Mouse (Mus musculus) midbrain, embryonic 12.5 days (tissue): ENCODE results near the gene Fgfr2. TPM values are rescaled to one million over a fixed set of nuclear protein-coding genes. Genes with fewer than 3 reads are reported as not detected.

Source experiments
- ATAC-seq: fragments of 200-750 bp; cut with Nextera tagmentation; 2 replicates; pipeline ENCODE4 v1.8.0; 2017; ENCODE audit warnings: low read depth, moderate TSS enrichment, moderate library complexity; ENCODE audit not compliant: low FRiP score
- H3K27ac ChIP-seq: fragments of 300-500 bp; sonication (generic); replicated peaks from 2 replicates; pipeline ENCODE4 v1.5.1; 2016; ENCODE audit warnings: mild to moderate bottlenecking
- H3K27me3 ChIP-seq: fragments of 300-500 bp; sonication (generic); 2 replicates; pipeline ENCODE4 v1.6.1; 2016; ENCODE audit warnings: mild to moderate bottlenecking
- H3K36me3 ChIP-seq: fragments of 300-500 bp; sonication (generic); 2 replicates; pipeline ENCODE4 v1.6.1; 2016
- H3K4me1 ChIP-seq: fragments of 300-500 bp; sonication (generic); 2 replicates; pipeline ENCODE4 v1.6.1; 2016
- H3K4me2 ChIP-seq: fragments of 300-500 bp; sonication (generic); replicated peaks from 2 replicates; pipeline ENCODE4 v1.6.1; 2016; ENCODE audit warnings: mild to moderate bottlenecking, moderate library complexity
- H3K4me3 ChIP-seq: fragments of 300-500 bp; sonication (generic); 2 replicates; pipeline ENCODE4 v1.5.1; 2016; ENCODE audit warnings: mild to moderate bottlenecking
- H3K9ac ChIP-seq: fragments of 300-500 bp; sonication (generic); replicated peaks from 2 replicates; pipeline ENCODE4 v1.6.1; 2016; ENCODE audit warnings: mild to moderate bottlenecking, moderate library complexity
- H3K9me3 ChIP-seq: fragments of 300-500 bp; sonication (generic); 2 replicates; pipeline ENCODE4 v1.6.1; 2016; ENCODE audit warnings: mild to moderate bottlenecking
- WGBS: fragments of 180-500 bp; shearing (Covaris S2); methylation state at CpG from one replicate; pipeline ENCODE4 v1.1.7; 2016; 5-methylcytosine and 5-hydroxymethylcytosine counted together
- polyA plus RNA-seq: library from polyadenylated mRNA; unstranded; fragments of >200 nt; fragmentation: Nextera tagmentation; extraction: Ambion mirVana; gene quantifications from 2 replicates; pipeline ENCODE4 v1.2.1, GENCODE M21; 2016

The Fgfr2 gene
- polyA plus RNA-seq, 1 experiment from 2014 or later = 96.5 TPM

DNA sequence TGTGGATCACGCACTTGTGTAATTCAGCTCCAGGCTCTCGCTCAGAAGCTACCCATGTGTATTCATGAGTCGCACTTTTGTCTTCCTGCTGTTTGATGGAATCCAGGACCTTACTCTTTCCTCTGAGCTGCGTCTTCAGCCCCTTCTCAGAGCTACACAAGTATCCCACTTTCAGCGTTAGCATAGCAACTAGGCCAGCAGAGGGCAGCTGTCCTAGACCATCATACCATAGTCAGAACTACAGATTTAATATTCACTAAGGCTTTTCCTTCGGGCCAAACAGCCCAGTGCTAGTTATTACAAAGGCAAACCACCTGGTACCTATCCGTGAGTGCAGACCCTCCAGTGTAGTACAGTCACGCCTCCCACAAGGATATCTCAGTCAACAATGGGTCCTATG is 1826.0 kb downstream of the Fgfr2 start:
- Histone ChIP-seq H3K4me1 (no peaks in the 10 kb centered on the region), H3K36me3 (no peaks in the 10 kb centered on the region), H3K4me2 (no peak overlapping the region), H3K27ac (no peak overlapping the region), H3K9me3 (no peaks in the 10 kb centered on the region), H3K27me3 (0 out of 2 replicates have a peak, but pooled peaks cover 2% of the 10 kb centered on the region), H3K4me3 (no peak overlapping the region), H3K9ac (no peak overlapping the region)
- ATAC-seq = no peak
- 80% methylated on average over 8 of the region's 8 CpGs for WGBS

GRCm38 (mm10) chr7:131265851-131266250 is 1857.3 kb downstream of the Fgfr2 start:
- WGBS = 76% methylated on average over 4 of the region's 4 CpGs
- no peak overlapping the region for H3K4me3 ChIP-seq
- no peaks in the 10 kb centered on the region for H3K36me3 ChIP-seq
- H3K27me3 ChIP-seq = no peaks in the 10 kb centered on the region
- ATAC-seq = no peak
- H3K9me3 ChIP-seq = no peaks in the 10 kb centered on the region
- H3K27ac ChIP-seq = no peak overlapping the region
- H3K9ac ChIP-seq = no peak overlapping the region
- no peak overlapping the region for H3K4me2 ChIP-seq
- no peaks in the 10 kb centered on the region for H3K4me1 ChIP-seq

GRCm38 (mm10) chr7:131264251-131264650 is 1858.9 kb downstream of the Fgfr2 start:
- H3K9me3 ChIP-seq = no peaks in the 10 kb centered on the region
- H3K36me3 ChIP-seq = no peaks in the 10 kb centered on the region
- no peaks in the 10 kb centered on the region for H3K27me3 ChIP-seq
- H3K4me2 ChIP-seq = no peak overlapping the region
- no peak for ATAC-seq
- no peaks in the 10 kb centered on the region for H3K4me1 ChIP-seq
- H3K9ac ChIP-seq = no peak overlapping the region
- 90% methylated on average over 4 of the region's 4 CpGs for WGBS
- no peak overlapping the region for H3K4me3 ChIP-seq
- H3K27ac ChIP-seq = no peak overlapping the region

DNA sequence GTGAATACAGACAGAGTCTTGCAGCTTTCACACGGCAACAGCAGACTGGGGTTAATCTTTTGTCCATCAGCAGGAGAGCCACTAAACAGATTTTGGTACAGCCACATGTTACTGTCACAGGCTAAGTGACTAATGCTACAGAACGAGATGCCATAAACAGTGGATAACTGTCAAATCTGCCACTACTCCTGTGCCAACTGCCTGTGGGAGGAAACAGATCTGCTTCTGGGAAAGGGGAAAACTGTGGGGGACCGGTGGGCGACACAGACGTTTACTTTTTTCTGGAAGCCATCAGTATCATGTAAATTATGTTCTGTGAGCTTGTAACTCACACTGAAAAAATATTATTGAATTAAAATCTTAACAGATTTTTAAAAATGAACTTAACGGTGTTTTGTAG is 1862.2 kb downstream of the Fgfr2 start:
- Histone ChIP-seq H3K27me3 (no peaks in the 10 kb centered on the region), H3K36me3 (no peaks in the 10 kb centered on the region), H3K9me3 (no peaks in the 10 kb centered on the region), H3K4me3 (no peak overlapping the region), H3K4me2 (no peak overlapping the region), H3K9ac (no peak overlapping the region), H3K4me1 (no peaks in the 10 kb centered on the region), H3K27ac (no peak overlapping the region)
- no peak for ATAC-seq
- 71% methylated on average over 6 of the region's 6 CpGs for WGBS

DNA sequence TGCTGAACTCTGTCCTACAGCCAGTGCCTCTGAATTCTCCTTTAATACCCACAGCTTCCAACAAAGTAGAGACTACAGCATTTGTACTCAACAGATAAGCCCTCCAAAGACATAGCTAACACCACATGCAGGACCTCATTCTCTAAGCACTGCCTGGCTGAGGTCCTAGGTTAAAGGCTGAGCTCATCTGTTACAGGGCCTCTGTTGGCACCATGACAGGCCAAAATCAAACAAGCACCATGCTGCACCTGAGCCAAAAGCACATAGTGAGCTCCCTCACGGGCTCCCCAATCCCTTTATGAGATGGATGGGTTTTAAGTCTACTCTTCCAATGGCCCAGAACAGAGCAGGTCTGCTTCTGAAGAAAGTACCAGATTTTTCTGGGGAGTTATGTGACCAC is 1865.8 kb downstream of the Fgfr2 start:
- H3K4me3 ChIP-seq = no peak overlapping the region
- no peaks in the 10 kb centered on the region for H3K36me3 ChIP-seq
- H3K9ac ChIP-seq = no peak overlapping the region
- no peak for ATAC-seq
- no peak overlapping the region for H3K4me2 ChIP-seq
- H3K9me3 ChIP-seq = no peaks in the 10 kb centered on the region
- no peaks in the 10 kb centered on the region for H3K27me3 ChIP-seq
- H3K27ac ChIP-seq = no peak overlapping the region
- 73% methylated on average over 1 of the region's 1 CpGs for WGBS
- no peaks in the 10 kb centered on the region for H3K4me1 ChIP-seq

- no peak overlapping the region for H3K4me3 ChIP-seq
- 87% methylated on average over 5 of the region's 5 CpGs for WGBS
- H3K27me3 ChIP-seq = no peaks in the 10 kb centered on the region
- no peak overlapping the region for H3K27ac ChIP-seq
- H3K4me2 ChIP-seq = no peak overlapping the region
- H3K36me3 ChIP-seq = no peaks in the 10 kb centered on the region
- no peak overlapping the region for H3K9ac ChIP-seq
- H3K4me1 ChIP-seq = no peaks in the 10 kb centered on the region
- H3K9me3 ChIP-seq = no peaks in the 10 kb centered on the region
- ATAC-seq = no peak
Observed at GRCm38 (mm10) chr7:131256841-131257240, 1866.3 kb downstream of the Fgfr2 start.

DNA sequence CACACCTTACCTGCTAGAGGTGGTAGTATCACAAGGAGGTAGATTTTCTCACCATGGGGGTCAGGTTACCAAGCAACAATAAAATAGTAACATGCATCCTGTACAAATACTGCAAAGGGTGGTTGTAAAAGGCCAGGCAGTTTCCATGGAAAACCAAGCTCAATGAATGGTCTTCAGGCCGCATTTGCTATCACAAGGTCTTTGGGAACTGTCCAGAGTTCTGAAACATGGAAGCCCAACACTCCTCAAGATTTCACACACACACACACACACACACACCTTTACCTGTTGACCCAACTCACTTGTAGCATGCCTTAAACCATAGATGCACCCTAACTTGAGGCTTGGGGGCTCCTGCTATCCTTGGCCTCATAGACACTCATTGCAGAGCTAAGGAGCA is 1878.2 kb downstream of the Fgfr2 start:
- no peak for ATAC-seq
- 9% methylated on average over 1 of the region's 1 CpGs for WGBS
- no peak overlapping the region for H3K27ac ChIP-seq

GRCm38 (mm10) chr7:131236091-131236490 is 1887.1 kb downstream of the Fgfr2 start:
- Histone ChIP-seq H3K9me3 (no peaks in the 10 kb centered on the region), H3K27me3 (no peaks in the 10 kb centered on the region)
- no peak for ATAC-seq

More for the DNA sequence above, 1878.2 kb downstream of the Fgfr2 start:
- no peaks in the 10 kb centered on the region for H3K9me3 ChIP-seq
- no peak overlapping the region for H3K4me2 ChIP-seq
- no peaks in the 10 kb centered on the region for H3K36me3 ChIP-seq
- H3K4me3 ChIP-seq = no peak overlapping the region
- H3K9ac ChIP-seq = no peak overlapping the region
- no peaks in the 10 kb centered on the region for H3K27me3 ChIP-seq
- no peaks in the 10 kb centered on the region for H3K4me1 ChIP-seq

DNA sequence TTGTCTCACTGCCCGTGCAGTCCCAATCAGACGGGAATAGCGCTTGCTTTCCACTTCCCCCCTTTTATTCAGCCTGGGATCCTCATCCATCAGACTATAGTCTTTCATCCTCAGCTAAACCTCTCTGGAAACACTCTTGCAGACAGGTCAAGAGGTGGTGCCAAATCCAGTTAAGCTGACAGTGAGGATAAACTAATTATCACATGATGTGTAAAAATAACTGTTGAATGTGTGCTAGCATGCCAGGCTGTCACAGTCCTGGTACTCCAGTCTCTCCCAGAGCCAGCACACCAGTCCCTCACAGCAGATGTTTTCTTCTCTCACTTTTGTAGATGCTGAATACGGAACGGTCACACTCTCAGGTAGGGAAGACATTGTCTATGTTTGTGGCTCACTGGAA is 1900.1 kb downstream of the Fgfr2 start:
- H3K9ac ChIP-seq = no peak overlapping the region
- H3K27ac ChIP-seq = no peak overlapping the region
- ATAC-seq = no peak
- H3K4me3 ChIP-seq = no peak overlapping the region
- H3K9me3 ChIP-seq = no peaks in the 10 kb centered on the region
- no peak overlapping the region for H3K4me2 ChIP-seq
- H3K27me3 ChIP-seq = no peaks in the 10 kb centered on the region
- no peaks in the 10 kb centered on the region for H3K36me3 ChIP-seq
- 75% methylated on average over 5 of the region's 5 CpGs for WGBS
- H3K4me1 ChIP-seq = no peaks in the 10 kb centered on the region

More at GRCm38 (mm10) chr7:131236091-131236490, 1887.1 kb downstream of the Fgfr2 start:
- Histone ChIP-seq H3K4me1 (no peaks in the 10 kb centered on the region), H3K4me3 (no peak overlapping the region), H3K9ac (no peak overlapping the region), H3K4me2 (no peak overlapping the region), H3K36me3 (no peaks in the 10 kb centered on the region), H3K27ac (no peak overlapping the region)

DNA sequence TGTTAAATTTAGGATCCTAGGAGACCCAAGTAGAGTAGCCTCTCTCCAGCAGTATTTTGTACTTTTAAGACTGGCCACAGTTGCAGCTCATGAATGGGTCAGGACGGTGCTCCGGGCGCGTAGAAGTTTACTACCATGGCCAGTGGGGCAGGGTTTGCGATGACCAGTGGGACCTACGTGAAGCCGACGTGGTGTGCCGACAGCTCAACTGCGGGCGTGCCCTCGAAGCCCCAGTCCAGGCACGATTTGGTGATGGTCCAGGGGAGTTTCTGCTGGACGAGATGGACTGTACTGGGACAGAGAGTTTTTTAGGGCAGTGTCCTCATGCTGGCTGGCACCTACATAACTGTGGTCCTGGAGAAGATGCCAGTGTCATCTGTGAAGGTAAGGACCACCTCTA is 1935.2 kb downstream of the Fgfr2 start:
- H3K4me2 ChIP-seq = no peak overlapping the region
- no peaks in the 10 kb centered on the region for H3K4me1 ChIP-seq
- no peaks in the 10 kb centered on the region for H3K36me3 ChIP-seq
- WGBS = 97% methylated on average over 14 of the region's 14 CpGs
- no peak overlapping the region for H3K27ac ChIP-seq
- no peaks in the 10 kb centered on the region for H3K9me3 ChIP-seq
- no peaks in the 10 kb centered on the region for H3K27me3 ChIP-seq
- no peak overlapping the region for H3K4me3 ChIP-seq
- H3K9ac ChIP-seq = no peak overlapping the region
- ATAC-seq = no peak

DNA sequence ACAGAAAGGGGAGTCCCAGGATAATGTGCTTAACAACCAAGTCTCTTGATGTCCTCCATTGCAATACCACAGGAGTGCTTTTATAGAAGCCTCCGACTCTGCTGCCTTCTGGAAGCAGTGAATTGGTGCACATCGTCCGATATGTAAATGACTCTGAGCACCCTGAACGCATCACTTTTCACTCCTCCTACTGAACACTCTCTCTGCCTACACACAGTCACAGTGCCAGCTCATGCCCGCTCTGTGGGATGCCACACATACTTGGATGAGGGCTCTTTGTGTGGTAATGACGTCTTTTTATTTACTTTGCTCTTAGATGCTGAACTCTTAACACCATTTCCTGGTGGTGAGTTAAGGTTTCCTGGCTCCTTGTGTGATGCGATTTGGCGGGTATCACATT is 1936.1 kb downstream of the Fgfr2 start:
- no peaks in the 10 kb centered on the region for H3K4me1 ChIP-seq
- H3K27me3 ChIP-seq = no peaks in the 10 kb centered on the region
- no peak overlapping the region for H3K4me3 ChIP-seq
- H3K9ac ChIP-seq = no peak overlapping the region
- no peak overlapping the region for H3K27ac ChIP-seq
- H3K4me2 ChIP-seq = no peak overlapping the region
- 82% methylated on average over 8 of the region's 8 CpGs for WGBS
- no peak for ATAC-seq
- no peaks in the 10 kb centered on the region for H3K36me3 ChIP-seq
- H3K9me3 ChIP-seq = no peaks in the 10 kb centered on the region

- WGBS = 73% methylated on average over 8 of the region's 8 CpGs
- ATAC-seq = no peak
- Histone ChIP-seq H3K4me2 (no peak overlapping the region), H3K9me3 (no peaks in the 10 kb centered on the region), H3K4me3 (no peak overlapping the region), H3K4me1 (no peaks in the 10 kb centered on the region), H3K9ac (no peak overlapping the region), H3K27ac (no peak overlapping the region), H3K36me3 (no peaks in the 10 kb centered on the region), H3K27me3 (no peaks in the 10 kb centered on the region)
Observed at GRCm38 (mm10) chr7:131184339-131184738, 1938.8 kb downstream of the Fgfr2 start.

GRCm38 (mm10) chr7:131182685-131183084 is 1940.5 kb downstream of the Fgfr2 start:
- ATAC-seq = no peak
- Histone ChIP-seq H3K27ac (no peak overlapping the region), H3K9ac (no peak overlapping the region), H3K4me2 (no peak overlapping the region), H3K27me3 (no peaks in the 10 kb centered on the region), H3K36me3 (no peaks in the 10 kb centered on the region), H3K4me1 (no peaks in the 10 kb centered on the region), H3K9me3 (no peaks in the 10 kb centered on the region), H3K4me3 (no peak overlapping the region)
- WGBS = 35% methylated on average over 4 of the region's 4 CpGs
